Mouse (Mus musculus): Measurements from ENCODE around the gene Iffo2. TPM values are rescaled to one million over a fixed set of nuclear protein-coding genes. Genes with fewer than 3 reads are reported as not detected.

Iffo2 gene
- total and polyA plus RNA-seq, 3 experiments: 1.3 to 2.7 TPM; not detected in 1

- H3K79me2 ChIP-seq (ENCODE audit: control insufficient read depth, insufficient read depth, low read length, poor library complexity): no peaks in the 10 kb centered on the region
- no peaks in the 10 kb centered on the region for H3K4me1 ChIP-seq (ENCODE audit: control insufficient read depth in 1 of 2, insufficient read depth in 2 of 2, low read length in 2 of 2)
Measured at GRCm38 (mm10) chr4:139611542-139611953, 81.2 kb downstream of the Iffo2 start.

GRCm38 (mm10) chr4:139614524-139615260 is 84.3 kb downstream of the Iffo2 start:
- Histone ChIP-seq H3K27me3 (ENCODE audit: control insufficient read depth in 1 of 2, insufficient read depth in 2 of 2, low read length in 2 of 2) (no peaks in the 10 kb centered on the region), H3K36me3 (ENCODE audit: control insufficient read depth in 1 of 2, insufficient read depth in 2 of 2, low read length in 2 of 2) (no peaks in the 10 kb centered on the region), H3K79me2 (ENCODE audit: control insufficient read depth, insufficient read depth, low read length, poor library complexity) (no peaks in the 10 kb centered on the region), H3K9ac (ENCODE audit: control insufficient read depth, low read depth, low read length, poor library complexity, severe bottlenecking) (no peak overlapping the region), H3K4me3 (ENCODE audit: control insufficient read depth in 1 of 2, insufficient read depth in 1 of 2, low read depth in 2 of 2, low read length in 2 of 2) (no peak overlapping the region), H3K27ac (ENCODE audit: control insufficient read depth, low read depth, low read length) (no peak overlapping the region), H3K9me3 (replicated peaks; ENCODE audit: insufficient read depth, low read length) (no peaks in the 10 kb centered on the region), H3K4me1 (ENCODE audit: control insufficient read depth in 1 of 2, insufficient read depth in 2 of 2, low read length in 2 of 2) (no peaks in the 10 kb centered on the region; a peak in 1 of 4 replicates)
- no peak for DNase-seq (ENCODE audit: low read depth, low spot score)
- 0 out of 2 replicates have a peak, but pooled peaks have one; percentile 46 for TF ChIP-seq ZKSCAN1 (IDR thresholded peaks at IDR 0.05; ENCODE audit: low read depth, low read length)
- no peak for TF ChIP-seq E2F4 (IDR thresholded peaks at IDR 0.05; ENCODE audit: borderline replicate concordance, low read depth, low read length)

More at GRCm38 (mm10) chr4:139611542-139611953, 81.2 kb downstream of the Iffo2 start:
- Histone ChIP-seq H3K4me3 (ENCODE audit: control insufficient read depth in 1 of 2, insufficient read depth in 1 of 2, low read depth in 2 of 2, low read length in 2 of 2) (no peak overlapping the region), H3K9ac (ENCODE audit: control insufficient read depth, low read depth, low read length, poor library complexity, severe bottlenecking) (no peak overlapping the region), H3K36me3 (ENCODE audit: control insufficient read depth in 1 of 2, insufficient read depth in 2 of 2, low read length in 2 of 2) (no peaks in the 10 kb centered on the region), H3K27ac (ENCODE audit: control insufficient read depth, low read depth, low read length) (no peak overlapping the region), H3K27me3 (ENCODE audit: control insufficient read depth in 1 of 2, insufficient read depth in 2 of 2, low read length in 2 of 2) (no peaks in the 10 kb centered on the region), H3K9me3 (replicated peaks; ENCODE audit: insufficient read depth, low read length) (no peaks in the 10 kb centered on the region)
- TF ChIP-seq HCFC1 (IDR thresholded peaks at IDR 0.05; ENCODE audit: low read depth, low read length): 0 out of 2 replicates have a peak, but pooled peaks have one; percentile 31
- TF ChIP-seq ELF1 (IDR thresholded peaks at IDR 0.05; ENCODE audit: low read depth, low read length): no peak
- no peak for TF ChIP-seq GABPA (IDR thresholded peaks at IDR 0.05; ENCODE audit: low read depth, low read length)
- no peak for TF ChIP-seq ZKSCAN1 (IDR thresholded peaks at IDR 0.05; ENCODE audit: low read depth, low read length)
- TF ChIP-seq SMC3 (IDR thresholded peaks at IDR 0.05; ENCODE audit: low read depth, low read length): peak; percentile 69
- no peak for TF ChIP-seq SIN3A (IDR thresholded peaks at IDR 0.05; ENCODE audit: low read length)
- TF ChIP-seq MEF2A (IDR thresholded peaks at IDR 0.05; ENCODE audit: extremely low read depth, insufficient replicate concordance, low read depth, low read length, poor library complexity, severe bottlenecking): no peak
- peak; percentile 87 for TF ChIP-seq ZNF384 (IDR thresholded peaks at IDR 0.05; ENCODE audit: low read depth, low read length)
- no peak for TF ChIP-seq USF2 (IDR thresholded peaks at IDR 0.05; ENCODE audit: borderline replicate concordance in 1 of 2, insufficient read depth in 1 of 2, low read depth in 1 of 2, low read length in 2 of 2)
- TF ChIP-seq TAL1 (IDR thresholded peaks at IDR 0.05; ENCODE audit: low read length): no peak
- TF ChIP-seq POLR2A (IDR thresholded peaks at IDR 0.05; ENCODE audit: control insufficient read depth in 1 of 2, insufficient read depth in 1 of 2, low read depth in 1 of 2, low read length in 2 of 2, poor library complexity in 1 of 2): no peak
- TF ChIP-seq MAFK (IDR thresholded peaks at IDR 0.05; ENCODE audit: borderline replicate concordance, low read depth, low read length): no peak
- TF ChIP-seq CHD2 (IDR thresholded peaks at IDR 0.05; ENCODE audit: low read length): no peak
- TF ChIP-seq POLR2AphosphoS5 (IDR thresholded peaks at IDR 0.05; ENCODE audit: borderline replicate concordance, low read depth, low read length): no peak
- no peak for TF ChIP-seq NRF1 (IDR thresholded peaks at IDR 0.05; ENCODE audit: insufficient read depth, low read depth, low read length, poor library complexity, severe bottlenecking)
- no peak for TF ChIP-seq TBP (IDR thresholded peaks at IDR 0.05; ENCODE audit: low read depth, low read length)
- no peak for TF ChIP-seq EP300 (IDR thresholded peaks at IDR 0.05; ENCODE audit: low read depth in 1 of 2, low read length in 2 of 2)
- peak; percentile 90 to 97 (median 95) for TF ChIP-seq CTCF (IDR thresholded peaks at IDR 0.05 in 2 of 3, conservative IDR thresholded peaks at IDR 0.05 in 1 of 3; ENCODE audit: control insufficient read depth in 1 of 3, insufficient read depth in 1 of 3, low read depth in 2 of 3, low read length in 3 of 3, poor library complexity in 1 of 3, severe bottlenecking in 1 of 3)
- no peak for TF ChIP-seq JUND (IDR thresholded peaks at IDR 0.05; ENCODE audit: low read depth, low read length)
- TF ChIP-seq GATA1 (IDR thresholded peaks at IDR 0.05; ENCODE audit: low read depth, low read length): no peak
- no peak for TF ChIP-seq MAZ (IDR thresholded peaks at IDR 0.05; ENCODE audit: low read depth, low read length)
- no peak for TF ChIP-seq E2F4 (IDR thresholded peaks at IDR 0.05; ENCODE audit: borderline replicate concordance, low read depth, low read length)
- TF ChIP-seq MAX (IDR thresholded peaks at IDR 0.05; ENCODE audit: low read length): no peak
- TF ChIP-seq KAT2A (conservative IDR thresholded peaks at IDR 0.05; ENCODE audit: low read depth, low read length): no peak
- TF ChIP-seq USF1 (IDR thresholded peaks at IDR 0.05; ENCODE audit: low read depth, low read length): no peak
- TF ChIP-seq RAD21 (IDR thresholded peaks at IDR 0.05; ENCODE audit: low read depth, low read length): peak; percentile 69
- TF ChIP-seq NELFE (IDR thresholded peaks at IDR 0.05; ENCODE audit: low read depth, low read length): no peak
- TF ChIP-seq ZC3H11A (IDR thresholded peaks at IDR 0.05; ENCODE audit: low read depth, low read length): peak; percentile 57
- TF ChIP-seq BHLHE40 (IDR thresholded peaks at IDR 0.05; ENCODE audit: borderline replicate concordance, low read depth, low read length): no peak
- DNase-seq (ENCODE audit: low read depth, low spot score): peak; percentile 70
